Mouse (Mus musculus) hindbrain, embryonic 10.5 days (tissue): ENCODE results near the gene Gulp1. TPM values are rescaled to one million over a fixed set of nuclear protein-coding genes. Genes with fewer than 3 reads are reported as not detected.

Experiments
- DNase-seq: peaks from one replicate; pipeline ENCODE4 v3.0.0-alpha.2; 2017; ENCODE audit warnings: low spot score
- H3K27ac ChIP-seq: fragments of 300-500 bp; sonication (generic); 2 replicates; pipeline ENCODE4 v1.5.1; 2016; ENCODE audit warnings: mild to moderate bottlenecking, moderate library complexity
- H3K27me3 ChIP-seq: fragments of 300-500 bp; sonication (generic); 2 replicates; pipeline ENCODE4 v1.6.1; 2016; ENCODE audit warnings: mild to moderate bottlenecking; ENCODE audit not compliant: poor library complexity, insufficient read depth, severe bottlenecking
- H3K36me3 ChIP-seq: fragments of 300-500 bp; sonication (generic); 2 replicates; pipeline ENCODE4 v1.6.1; 2016; ENCODE audit warnings: mild to moderate bottlenecking, moderate library complexity
- H3K4me1 ChIP-seq: fragments of 300-500 bp; sonication (generic); replicated peaks from 2 replicates; pipeline ENCODE4 v1.6.1; 2016; ENCODE audit warnings: mild to moderate bottlenecking
- H3K4me3 ChIP-seq: fragments of 300-500 bp; sonication (generic); 2 replicates; pipeline ENCODE4 v1.5.1; 2016; ENCODE audit warnings: mild to moderate bottlenecking, moderate library complexity
- H3K9me3 ChIP-seq: fragments of 300-500 bp; sonication (generic); 2 replicates; pipeline ENCODE4 v1.6.1; 2016; ENCODE audit warnings: mild to moderate bottlenecking, moderate library complexity
- WGBS: fragments of 180-500 bp; shearing (Covaris S2); methylation state at CpG from one replicate; pipeline ENCODE4 v1.1.7; 2016; 5-methylcytosine and 5-hydroxymethylcytosine counted together
- polyA plus RNA-seq: library from polyadenylated mRNA; unstranded; fragments of >200 nt; fragmentation: Nextera tagmentation; extraction: Ambion mirVana; gene quantifications from 2 replicates; pipeline ENCODE4 v1.2.1, GENCODE M21; 2016

Gene Gulp1
- polyA plus RNA-seq, 1 experiment from 2014 or later: 15.8 TPM

DNA sequence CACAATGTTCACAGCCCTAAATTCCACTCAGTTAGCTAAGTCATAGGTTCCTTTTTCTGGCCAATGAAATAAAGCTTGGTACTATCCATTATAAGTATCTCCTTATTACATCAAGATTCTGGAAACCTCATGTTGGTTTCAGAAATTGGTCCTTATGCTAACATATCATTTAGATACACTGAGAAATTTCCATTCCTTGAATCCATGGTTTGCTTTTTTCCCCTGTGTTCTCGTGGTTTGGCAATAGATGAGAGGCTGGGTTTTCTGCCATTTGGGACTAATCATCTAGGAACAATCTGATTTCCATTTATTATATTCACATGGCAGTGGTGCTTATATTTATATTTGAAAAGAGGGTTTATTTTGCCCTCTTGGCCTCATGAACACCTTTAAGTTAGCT is 226.9 kb downstream of the Gulp1 start:
- no peak overlapping the region for H3K4me3 ChIP-seq
- no peaks in the 10 kb centered on the region for H3K9me3 ChIP-seq
- H3K4me1 ChIP-seq: no peaks in the 10 kb centered on the region
- peaks cover 5% of the 10 kb centered on the region; the same call in 1 of the 2 replicates for H3K36me3 ChIP-seq
- no peak overlapping the region for H3K27ac ChIP-seq
- WGBS: 71% methylated on average over 1 of the region's 1 CpGs
- H3K27me3 ChIP-seq: no peaks in the 10 kb centered on the region
- no peak for DNase-seq

- no peaks in the 10 kb centered on the region for H3K36me3 ChIP-seq
- no peaks in the 10 kb centered on the region for H3K27me3 ChIP-seq
- H3K4me1 ChIP-seq: no peaks in the 10 kb centered on the region
- no peak overlapping the region for H3K4me3 ChIP-seq
- DNase-seq: no peak
- H3K9me3 ChIP-seq: no peaks in the 10 kb centered on the region
- 84% methylated on average over 4 of the region's 4 CpGs for WGBS
- H3K27ac ChIP-seq: no peak overlapping the region
Measured at GRCm38 (mm10) chr1:44803594-44804372, 252.5 kb downstream of the Gulp1 start.

GRCm38 (mm10) chr1:44806368-44806767 is 255.1 kb downstream of the Gulp1 start:
- Histone ChIP-seq H3K4me3 (no peak overlapping the region), H3K4me1 (no peaks in the 10 kb centered on the region), H3K9me3 (no peaks in the 10 kb centered on the region), H3K36me3 (no peaks in the 10 kb centered on the region), H3K27ac (no peak overlapping the region), H3K27me3 (no peaks in the 10 kb centered on the region)
- DNase-seq: no peak

DNA sequence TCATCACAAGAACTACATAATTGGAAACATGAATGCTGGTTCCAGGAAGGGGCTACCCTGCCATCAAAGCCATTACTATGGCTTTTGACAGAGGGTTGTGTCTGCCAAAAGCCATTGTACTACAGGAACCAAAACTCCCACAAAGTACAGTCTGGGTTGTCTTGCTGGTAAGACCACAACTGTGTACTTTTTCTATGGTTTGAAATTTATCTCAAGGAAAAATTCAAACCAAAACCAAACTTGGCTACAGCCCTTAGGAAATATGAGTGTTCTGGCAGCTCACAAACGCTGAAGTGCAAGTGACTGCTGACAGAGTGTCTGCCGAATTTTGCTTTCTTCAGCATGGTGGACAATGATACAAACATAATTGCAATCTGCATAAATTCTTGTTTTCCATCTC is 259.0 kb downstream of the Gulp1 start:
- Histone ChIP-seq H3K4me1 (no peaks in the 10 kb centered on the region), H3K4me3 (no peak overlapping the region), H3K36me3 (no peaks in the 10 kb centered on the region), H3K27me3 (no peaks in the 10 kb centered on the region), H3K9me3 (no peaks in the 10 kb centered on the region), H3K27ac (no peak overlapping the region)
- no peak for DNase-seq
- WGBS: 85% methylated on average over 2 of the region's 2 CpGs

DNA sequence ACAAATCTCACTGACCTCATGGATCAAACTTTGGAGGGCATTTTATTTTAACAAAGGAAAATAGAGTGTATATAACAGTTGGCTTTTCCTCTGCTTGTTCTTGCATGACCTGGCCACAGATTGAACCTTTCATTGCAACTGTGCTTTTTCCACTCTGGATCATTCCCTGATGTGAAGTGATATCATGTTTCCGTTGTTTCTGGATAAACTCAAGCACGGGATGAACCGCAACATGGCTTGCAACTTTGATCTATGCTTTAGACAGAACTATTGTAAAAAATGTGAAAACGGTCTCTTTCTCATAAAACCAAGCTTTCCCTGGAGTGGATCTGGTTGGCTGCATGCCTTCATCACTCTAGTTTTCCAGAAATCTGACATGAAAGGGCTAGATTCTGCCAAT is 282.6 kb downstream of the Gulp1 start:
- no peaks in the 10 kb centered on the region for H3K36me3 ChIP-seq
- no peak for DNase-seq
- H3K9me3 ChIP-seq: no peaks in the 10 kb centered on the region
- H3K27ac ChIP-seq: no peak overlapping the region
- no peaks in the 10 kb centered on the region for H3K4me1 ChIP-seq
- 90% methylated on average over 4 of the region's 4 CpGs for WGBS
- H3K4me3 ChIP-seq: no peak overlapping the region
- no peaks in the 10 kb centered on the region for H3K27me3 ChIP-seq
